Mouse (Mus musculus) gonadal fat pad, adult 2 months (tissue): ENCODE measurements around the gene Sf3a2. TPM values are rescaled to one million over a fixed set of nuclear protein-coding genes. Genes with fewer than 3 reads are reported as not detected.
"Not testable (repeated sequence)": the region's sequence is repeated elsewhere in the genome, so short reads cannot be mapped to it uniquely, and the experiment has no call there.

Experiments
- DNase-seq: peaks from one replicate; pipeline ENCODE4 v3.0.0-alpha.2; 2012; ENCODE audit warnings: low read depth
- polyA plus RNA-seq: library from polyadenylated mRNA; depleted of rRNA; stranded (reverse); fragments of >200 nt; gene quantifications from 2 replicates; pipeline ENCODE4 v1.2.3, GENCODE M21; 2012

Gene Sf3a2
- polyA plus RNA-seq, 1 experiment: 20.1 TPM

- no peak for DNase-seq
Observed at GRCm38 (mm10) chr10:80823847-80824643, 26.0 kb downstream of the Sf3a2 start.

GRCm38 (mm10) chr10:80824827-80825226, 26.8 kb downstream of the Sf3a2 start:
- no peak for DNase-seq

DNA sequence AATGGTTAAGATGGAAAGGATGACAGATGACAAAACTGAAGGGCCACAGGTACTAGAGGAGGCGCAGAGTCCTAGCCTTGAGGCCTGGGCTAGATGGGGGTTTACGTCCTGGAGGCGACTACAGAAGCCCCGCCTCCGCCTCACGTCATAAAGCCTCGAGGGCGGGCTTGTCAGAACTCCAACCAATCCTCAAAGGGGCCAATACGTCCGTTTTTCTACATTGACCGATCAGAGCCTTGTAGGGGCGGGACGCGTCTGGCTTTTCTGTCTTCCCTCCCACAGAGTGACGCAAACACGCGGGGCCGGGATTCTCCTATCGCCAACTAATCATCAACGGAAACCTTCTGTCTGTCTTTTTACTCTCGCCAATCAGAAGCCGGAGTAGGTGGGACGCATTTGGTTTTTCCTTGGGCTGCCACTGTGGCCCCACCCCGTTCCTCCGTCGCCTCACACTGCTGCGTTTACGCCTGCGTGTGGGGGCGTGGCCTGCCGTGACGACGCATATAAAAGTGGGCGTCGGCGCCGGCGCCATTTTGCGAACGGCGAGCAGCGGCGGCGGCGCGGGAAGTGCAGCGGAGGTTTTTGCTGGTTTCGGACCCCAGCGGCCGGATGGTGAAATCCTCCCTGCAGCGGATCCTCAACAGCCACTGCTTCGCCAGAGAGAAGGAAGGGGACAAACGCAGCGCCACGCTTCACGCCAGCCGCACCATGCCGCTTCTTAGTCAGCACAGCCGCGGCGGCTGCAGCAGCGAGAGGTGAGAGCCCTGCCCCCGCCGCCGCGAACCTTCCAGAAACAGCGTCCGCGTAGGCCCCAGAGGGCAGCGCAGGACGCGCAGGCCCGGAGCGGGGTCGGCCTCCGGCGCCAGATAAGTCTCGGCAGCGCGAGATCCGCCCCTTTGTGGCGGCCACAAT, 28.4 kb downstream of the Sf3a2 start, which contains the start of gene Oaz1:
TSS of gene Oaz1 (plus strand) at position 506 of the 912 bp plus-strand sequence.
- peak; percentile 97 for DNase-seq

DNA sequence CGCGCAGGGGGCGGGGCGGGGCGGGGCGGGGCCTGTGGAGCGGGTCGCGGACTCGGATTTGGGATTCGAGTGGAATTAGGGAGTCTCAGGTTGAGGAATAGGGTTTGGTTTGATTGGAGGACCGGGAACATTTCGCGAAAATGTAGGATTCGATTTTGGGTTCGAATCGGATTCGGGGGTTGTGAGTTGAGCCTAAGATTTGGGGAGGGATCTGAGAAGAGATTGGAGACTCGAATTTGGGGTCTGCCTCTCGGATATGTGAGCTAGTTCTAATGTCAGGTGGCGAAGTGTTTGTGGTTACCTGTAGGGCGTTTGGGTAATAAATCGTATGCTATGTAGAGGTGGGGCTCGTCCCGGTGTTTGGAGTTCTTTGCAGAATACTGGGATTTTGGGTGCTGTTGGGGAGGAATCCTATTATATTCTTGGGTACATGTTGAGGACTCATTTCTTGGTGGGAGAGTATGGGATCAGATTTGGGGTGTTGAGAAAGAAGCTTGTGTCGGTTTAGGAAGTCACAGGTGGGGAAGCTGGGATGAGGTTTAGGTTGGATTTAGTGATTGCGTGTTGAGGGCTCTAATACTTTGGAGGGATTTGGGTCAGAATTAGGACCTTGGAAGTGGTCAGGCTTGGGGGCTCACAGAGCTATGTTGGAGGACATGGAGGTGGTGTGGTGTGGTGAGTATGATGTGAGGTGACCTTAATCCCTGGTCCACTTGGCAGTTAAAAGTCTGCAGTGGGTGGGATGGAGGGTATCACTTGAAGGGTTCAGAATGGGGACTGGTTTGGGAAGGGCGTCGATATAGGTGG, 29.3 kb downstream of the Sf3a2 start:
- DNase-seq: no peak

DNA sequence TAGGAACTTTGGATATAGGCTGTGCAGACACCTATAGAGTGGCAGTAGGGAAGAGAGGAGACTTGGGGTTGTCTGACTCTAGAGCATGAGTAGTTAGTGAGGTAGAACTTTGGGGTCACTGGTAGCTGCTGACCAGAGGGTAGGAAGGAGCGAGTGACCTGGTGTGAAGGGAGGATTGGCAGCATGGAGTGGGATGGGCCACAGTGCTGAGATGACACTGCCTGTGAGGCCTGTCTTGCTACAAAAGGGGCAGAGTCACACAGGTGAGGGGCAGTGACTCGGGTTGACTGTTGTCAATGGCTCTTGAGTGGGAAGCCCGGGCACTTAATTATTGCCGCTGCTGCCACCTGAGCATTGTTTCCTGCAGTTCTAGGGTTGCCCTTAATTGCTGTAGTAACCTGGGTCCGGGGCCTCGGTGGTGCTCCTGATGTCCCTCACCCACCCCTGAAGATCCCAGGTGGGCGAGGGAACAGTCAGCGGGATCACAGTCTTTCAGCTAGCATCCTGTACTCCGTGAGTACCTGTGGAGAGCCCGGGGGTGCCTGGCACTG, 29.9 kb downstream of the Sf3a2 start:
- DNase-seq: no peak

DNA sequence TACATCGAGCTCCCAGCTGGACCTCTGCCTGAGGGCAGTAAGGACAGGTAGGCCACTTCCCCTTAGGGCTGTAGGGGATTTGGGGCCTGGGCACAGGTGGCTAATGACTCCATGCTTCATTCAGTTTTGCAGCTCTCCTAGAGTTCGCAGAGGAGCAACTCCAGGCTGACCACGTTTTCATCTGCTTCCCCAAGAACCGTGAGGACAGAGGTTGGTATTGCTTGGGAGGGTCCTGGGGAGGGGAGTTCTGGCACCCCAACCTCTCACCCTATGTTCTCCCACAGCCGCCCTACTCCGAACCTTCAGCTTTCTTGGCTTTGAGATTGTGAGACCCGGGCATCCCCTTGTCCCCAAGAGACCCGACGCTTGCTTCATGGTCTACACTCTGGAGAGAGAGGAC, 30.6 kb downstream of the Sf3a2 start:
- DNase-seq: not testable (repeated sequence)

DNA sequence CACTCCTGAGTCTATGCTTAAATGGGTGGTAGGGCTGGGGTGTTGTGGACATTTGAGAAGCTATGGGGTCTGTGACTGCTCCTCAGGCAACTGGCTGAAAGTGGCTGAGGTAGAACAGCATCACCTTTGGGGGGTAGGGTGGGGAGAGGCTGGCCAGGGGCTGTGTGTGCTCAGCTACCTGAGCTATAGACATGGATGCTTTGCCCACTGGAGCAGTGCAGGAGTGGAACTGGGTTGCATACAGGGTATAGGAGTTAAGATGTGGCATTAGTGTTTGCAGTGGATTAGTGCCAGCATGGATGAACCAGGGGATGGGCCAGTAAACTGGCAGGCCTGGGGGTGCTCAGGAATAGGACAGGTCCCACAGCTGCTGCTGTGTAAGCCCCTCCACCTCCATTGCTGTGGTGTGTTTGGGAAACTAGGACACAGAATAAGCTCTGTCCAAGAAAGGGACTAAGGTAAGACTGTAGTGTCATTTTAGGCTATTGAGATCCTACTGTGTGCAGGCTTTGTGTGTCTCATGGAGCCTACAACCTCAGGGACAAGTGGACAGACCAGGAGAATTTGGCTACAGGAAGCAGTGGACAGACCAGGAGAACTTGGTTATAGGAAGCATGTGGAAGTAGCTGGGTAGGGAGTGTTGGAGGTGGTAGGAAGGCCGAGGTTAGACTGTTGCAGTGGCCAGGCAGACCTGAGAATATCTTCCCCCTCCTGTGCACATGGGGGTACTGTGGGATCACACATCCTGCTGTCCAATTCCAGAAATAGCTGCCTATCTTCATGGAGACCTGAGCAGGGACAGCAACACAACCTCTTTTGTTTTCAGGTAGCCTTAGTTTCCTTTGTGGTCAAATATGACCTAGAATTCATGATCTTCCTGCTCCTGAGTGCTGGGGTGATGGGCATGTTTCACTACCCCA, 31.6 kb downstream of the Sf3a2 start:
- no peak for DNase-seq

GRCm38 (mm10) chr10:80831136-80831535, 33.1 kb downstream of the Sf3a2 start:
- DNase-seq: no peak

DNA sequence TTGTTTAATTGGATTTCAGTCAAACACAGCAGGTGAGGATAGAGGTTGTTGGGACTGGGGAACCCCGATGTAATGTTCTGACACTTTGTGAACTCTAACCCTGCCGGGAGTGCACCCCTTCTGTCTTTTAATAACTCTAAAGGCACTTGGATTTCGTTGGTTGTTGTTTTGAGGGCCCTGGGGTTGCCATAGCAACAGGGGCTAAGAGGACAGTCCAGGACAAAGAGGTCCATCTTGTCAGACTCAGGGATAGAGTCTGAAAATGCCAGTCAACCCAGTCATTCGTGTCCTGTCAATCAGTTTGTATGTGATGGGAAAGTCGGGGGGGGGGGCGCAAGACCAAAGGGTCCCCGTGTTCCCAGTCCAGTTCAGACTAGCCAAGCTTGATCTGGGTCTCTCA, 34.8 kb downstream of the Sf3a2 start:
- DNase-seq: no peak

DNA sequence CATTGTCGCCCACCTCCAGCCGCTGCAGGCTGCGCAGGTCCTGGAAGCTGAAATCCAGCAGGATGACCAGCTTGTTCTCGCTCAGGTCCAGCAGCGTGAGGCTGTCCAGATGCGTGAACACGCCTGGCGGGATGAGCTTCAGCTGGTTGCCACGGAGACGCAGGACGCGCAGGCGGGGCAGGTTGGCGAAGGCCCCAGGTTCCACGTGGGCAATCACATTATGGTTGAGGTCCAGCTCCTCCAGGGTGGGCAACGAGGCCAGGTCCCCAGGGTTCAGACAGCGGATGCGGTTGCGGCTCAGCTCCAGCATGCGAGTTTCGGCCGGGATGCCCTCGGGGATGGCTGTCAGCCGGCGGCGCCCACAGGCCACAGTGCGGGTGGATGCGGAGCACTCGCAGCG, 37.6 kb downstream of the Sf3a2 start:
- DNase-seq: no peak

DNA sequence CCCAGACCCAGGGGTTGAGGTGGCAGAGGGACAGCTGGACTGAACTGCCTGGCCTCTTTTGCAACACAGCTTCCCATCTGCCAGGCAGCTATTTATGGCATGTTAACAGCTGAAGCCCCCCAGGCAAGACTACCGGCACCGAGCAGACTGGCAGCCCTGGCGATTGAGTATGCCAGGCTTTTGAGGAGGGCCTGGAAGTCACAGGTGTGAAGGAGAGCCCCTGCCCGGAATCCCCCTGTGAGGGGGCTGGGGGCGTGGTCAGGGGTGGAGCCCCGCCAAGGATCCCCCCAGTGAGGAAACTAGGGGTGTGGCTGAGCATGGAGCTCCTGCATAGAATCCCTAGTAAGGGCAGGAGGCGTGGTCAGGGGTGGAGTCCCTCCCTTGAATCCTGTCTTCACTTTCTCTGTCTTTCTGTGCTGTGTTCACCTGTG, 39.0 kb downstream of the Sf3a2 start:
- DNase-seq: no peak

- DNase-seq: no peak
Observed at GRCm38 (mm10) chr10:80837827-80838226, 39.8 kb downstream of the Sf3a2 start.

GRCm38 (mm10) chr10:80838346-80838912, 40.4 kb downstream of the Sf3a2 start:
- DNase-seq: no peak

GRCm38 (mm10) chr10:80839848-80840247, 41.9 kb downstream of the Sf3a2 start:
- no peak for DNase-seq

DNA sequence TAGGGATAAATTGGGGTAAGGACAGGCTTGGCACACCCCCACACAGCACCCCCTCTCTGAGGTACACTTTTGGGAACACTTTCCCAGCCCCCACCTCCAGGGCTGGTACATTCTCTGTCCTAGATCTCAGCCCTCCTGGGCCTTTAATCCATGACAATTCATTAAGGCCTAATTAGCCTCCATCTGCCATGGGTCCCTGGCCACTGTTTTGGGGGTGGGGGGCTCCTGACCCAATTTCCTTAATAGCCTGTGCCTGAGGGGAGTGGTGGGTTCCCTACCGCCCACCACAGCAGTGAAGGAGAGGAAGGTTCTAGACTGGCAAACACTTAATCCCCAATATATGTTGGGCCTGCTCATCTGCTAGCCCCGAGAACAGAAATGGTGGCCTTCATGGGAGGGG, 43.7 kb downstream of the Sf3a2 start:
- no peak for DNase-seq

DNA sequence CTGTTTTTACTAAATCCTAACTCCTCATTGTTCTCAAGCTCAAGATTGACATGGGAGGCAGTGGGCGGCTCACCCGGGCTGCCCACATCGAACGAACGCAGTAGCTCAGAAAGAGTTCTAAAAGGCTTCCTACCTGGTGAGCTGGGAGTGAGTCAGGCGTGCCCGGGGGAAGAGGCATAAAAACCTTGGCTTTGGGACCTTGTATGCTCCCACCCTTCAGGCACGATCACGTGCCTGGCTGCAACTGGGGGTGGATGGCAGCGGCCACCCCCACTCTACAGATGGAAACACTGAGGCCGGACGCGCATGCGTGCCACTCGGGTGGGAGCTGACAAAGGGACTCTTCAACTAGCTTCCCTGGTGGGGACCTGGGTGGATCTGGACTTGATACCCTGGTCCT, 44.3 kb downstream of the Sf3a2 start:
- no peak for DNase-seq

DNA sequence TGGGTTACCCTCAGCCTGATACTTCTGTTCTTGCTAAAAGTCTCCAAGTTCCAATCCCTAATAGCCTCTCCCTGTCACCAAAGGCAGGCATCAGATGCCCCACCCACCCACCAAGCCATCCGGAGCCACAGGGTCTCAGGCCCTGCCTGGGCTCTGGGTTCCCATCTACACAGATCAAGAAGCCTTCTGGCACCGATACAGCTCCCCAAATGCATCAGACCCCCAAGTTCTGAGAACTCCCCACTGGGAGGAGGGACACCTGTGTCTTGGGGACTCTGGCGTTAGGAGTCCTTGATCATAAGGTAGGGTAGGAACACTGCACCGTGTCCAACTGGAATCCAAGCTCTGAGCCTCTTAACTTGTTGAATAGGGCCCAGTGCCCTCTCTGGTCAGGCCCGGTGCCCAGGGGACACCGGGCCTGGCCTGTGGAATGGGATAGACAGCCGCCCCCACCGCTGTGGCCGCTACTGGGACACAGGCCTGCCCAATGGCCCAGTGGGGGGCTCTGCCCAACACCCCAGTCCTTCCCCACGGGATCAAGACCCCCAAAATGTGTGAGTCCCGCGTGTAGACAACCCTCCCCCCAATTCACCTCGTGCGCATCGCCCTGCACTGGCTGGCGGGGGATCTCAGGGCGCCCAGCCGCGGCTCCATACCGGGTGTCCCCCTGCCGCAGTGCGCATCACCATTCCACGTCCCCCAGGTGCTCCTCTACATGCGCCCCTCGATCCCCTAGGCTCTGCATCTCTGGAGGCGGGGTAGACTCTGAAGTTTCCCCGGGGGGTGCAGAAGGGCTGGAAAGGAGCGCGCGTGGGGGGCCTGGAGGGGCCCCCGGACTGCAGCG, 45.3 kb downstream of the Sf3a2 start:
- no peak for DNase-seq

DNA sequence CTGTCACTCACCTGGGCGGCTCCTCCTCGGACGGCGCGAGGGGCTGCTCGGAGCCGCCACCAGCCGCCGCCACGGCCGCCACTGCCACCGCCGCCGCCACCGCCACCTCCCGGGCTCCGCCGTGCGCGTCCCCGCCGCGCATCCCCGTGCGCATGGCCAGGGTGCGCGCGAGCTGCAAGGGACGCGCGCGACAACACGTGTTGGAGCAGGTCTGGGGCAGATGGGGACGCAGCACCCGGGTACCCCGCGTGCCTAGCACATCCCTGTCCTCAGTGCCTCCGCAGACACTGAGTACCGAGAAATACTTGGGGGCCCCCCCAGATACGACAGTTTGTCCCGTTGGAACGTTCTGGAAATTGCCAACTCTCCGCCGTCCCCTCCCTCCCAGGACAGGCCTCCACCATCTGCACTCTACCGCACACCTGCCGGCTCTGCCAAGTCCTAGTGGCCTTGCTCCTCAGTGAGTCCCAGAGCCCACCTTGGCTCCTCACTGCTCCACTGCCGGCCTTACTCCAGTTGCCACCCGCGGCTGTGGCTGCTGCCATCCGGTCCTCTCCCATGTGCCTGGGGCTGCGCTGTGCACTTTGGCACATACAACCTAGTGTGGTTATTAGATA, 46.0 kb downstream of the Sf3a2 start, which contains the start of gene Lingo3:
TSS of gene Lingo3 (minus strand) at position 109 of the 617 bp plus-strand sequence.
- DNase-seq: no peak
